Mouse (Mus musculus) heart, embryonic 12.5 days (tissue): ENCODE results near the gene Slco2a1. TPM values are rescaled to one million over a fixed set of nuclear protein-coding genes. Genes with fewer than 3 reads are reported as not detected.
"Not testable (repeated sequence)": the region's sequence is repeated elsewhere in the genome, so short reads cannot be mapped to it uniquely, and the experiment has no call there.

Source experiments
- ATAC-seq: fragments of 200-750 bp; cut with Nextera tagmentation; 2 replicates; pipeline ENCODE4 v1.8.0; 2017; ENCODE audit warnings: moderate TSS enrichment, moderate library complexity; ENCODE audit not compliant: insufficient number of reproducible peaks, low FRiP score
- H3K27ac ChIP-seq: fragments of 300-500 bp; sonication (generic); 2 replicates; pipeline ENCODE4 v1.5.1; 2016; ENCODE audit warnings: mild to moderate bottlenecking, moderate library complexity; ENCODE audit not compliant: poor library complexity, severe bottlenecking
- H3K27me3 ChIP-seq: fragments of 300-500 bp; sonication (generic); replicated peaks from 2 replicates; pipeline ENCODE4 v1.6.1; 2016; ENCODE audit warnings: mild to moderate bottlenecking, moderate library complexity
- H3K36me3 ChIP-seq: fragments of 300-500 bp; sonication (generic); 2 replicates; pipeline ENCODE4 v1.6.1; 2016; ENCODE audit warnings: mild to moderate bottlenecking, moderate library complexity
- H3K4me1 ChIP-seq: fragments of 300-500 bp; sonication (generic); replicated peaks from 2 replicates; pipeline ENCODE4 v1.6.1; 2016; ENCODE audit warnings: mild to moderate bottlenecking
- H3K4me2 ChIP-seq: fragments of 300-500 bp; sonication (generic); 2 replicates; pipeline ENCODE4 v1.6.1; 2016; ENCODE audit warnings: mild to moderate bottlenecking, moderate library complexity
- H3K4me3 ChIP-seq: fragments of 300-500 bp; sonication (generic); 2 replicates; pipeline ENCODE4 v1.5.1; 2016; ENCODE audit warnings: mild to moderate bottlenecking
- H3K9ac ChIP-seq: fragments of 300-500 bp; sonication (generic); 2 replicates; pipeline ENCODE4 v1.6.1; 2016; ENCODE audit warnings: mild to moderate bottlenecking, moderate library complexity
- H3K9me3 ChIP-seq: fragments of 300-500 bp; sonication (generic); replicated peaks from 2 replicates; pipeline ENCODE4 v1.6.1; 2016; ENCODE audit warnings: mild to moderate bottlenecking, moderate library complexity
- WGBS: fragments of 180-500 bp; shearing (Covaris S2); methylation state at CpG from one replicate; pipeline ENCODE4 v1.1.7; 2016; 5-methylcytosine and 5-hydroxymethylcytosine counted together
- polyA plus RNA-seq: library from polyadenylated mRNA; unstranded; fragments of >200 nt; fragmentation: Nextera tagmentation; extraction: Ambion mirVana; gene quantifications from 2 replicates; pipeline ENCODE4 v1.2.1, GENCODE M21; 2016

The Slco2a1 gene
- polyA plus RNA-seq, 1 experiment from 2014 or later, result 9.0 TPM

GRCm38 (mm10) chr9:103083405-103083804, 94.9 kb downstream of the Slco2a1 start:
- no peak for ATAC-seq
- Histone ChIP-seq H3K4me1 (no peaks in the 10 kb centered on the region), H3K4me3 (no peak overlapping the region), H3K4me2 (no peak overlapping the region), H3K27me3 (peaks cover 18% of the 10 kb centered on the region; the same call in 1 of the 2 replicates), H3K9ac (no peak overlapping the region), H3K9me3 (no peaks in the 10 kb centered on the region), H3K36me3 (no peaks in the 10 kb centered on the region), H3K27ac (no peak overlapping the region)
- 66% methylated on average over 3 of the region's 3 CpGs for WGBS

GRCm38 (mm10) chr9:103086736-103087135, 98.2 kb downstream of the Slco2a1 start:
- H3K4me2 ChIP-seq, result no peak overlapping the region
- H3K9ac ChIP-seq, result no peak overlapping the region
- H3K36me3 ChIP-seq, result no peaks in the 10 kb centered on the region
- peaks cover 18% of the 10 kb centered on the region; the same call in 1 of the 2 replicates for H3K27me3 ChIP-seq
- H3K9me3 ChIP-seq, result no peaks in the 10 kb centered on the region
- no peaks in the 10 kb centered on the region for H3K4me1 ChIP-seq
- no peak for ATAC-seq
- no peak overlapping the region for H3K4me3 ChIP-seq
- no peak overlapping the region for H3K27ac ChIP-seq
- 88% methylated on average over 6 of the region's 6 CpGs for WGBS

DNA sequence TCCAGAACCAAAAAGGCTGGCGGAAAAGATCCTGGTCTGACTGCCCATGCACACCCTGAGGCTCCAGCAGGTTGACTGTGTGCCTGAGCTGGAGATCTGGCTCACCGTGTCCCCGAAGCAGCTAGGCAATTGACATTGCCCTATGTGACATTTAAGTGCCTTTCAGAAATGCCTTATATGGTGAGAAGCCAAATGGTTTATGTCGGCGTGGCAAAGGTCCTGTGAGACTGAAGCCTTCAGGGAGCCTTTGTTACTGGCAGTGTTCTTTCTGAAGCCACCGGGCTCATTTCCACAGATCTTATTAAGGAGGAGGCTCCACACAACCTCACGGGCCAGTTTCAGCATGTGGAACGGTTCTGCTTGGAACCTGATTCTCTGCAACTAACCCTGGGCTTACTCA, 98.8 kb downstream of the Slco2a1 start:
- Histone ChIP-seq H3K36me3 (no peaks in the 10 kb centered on the region), H3K4me3 (no peak overlapping the region), H3K9ac (no peak overlapping the region), H3K27me3 (peaks cover 18% of the 10 kb centered on the region; the same call in 1 of the 2 replicates), H3K9me3 (no peaks in the 10 kb centered on the region), H3K4me2 (no peak overlapping the region), H3K4me1 (no peaks in the 10 kb centered on the region), H3K27ac (no peak overlapping the region)
- 51% methylated on average over 8 of the region's 8 CpGs for WGBS
- no peak for ATAC-seq

DNA sequence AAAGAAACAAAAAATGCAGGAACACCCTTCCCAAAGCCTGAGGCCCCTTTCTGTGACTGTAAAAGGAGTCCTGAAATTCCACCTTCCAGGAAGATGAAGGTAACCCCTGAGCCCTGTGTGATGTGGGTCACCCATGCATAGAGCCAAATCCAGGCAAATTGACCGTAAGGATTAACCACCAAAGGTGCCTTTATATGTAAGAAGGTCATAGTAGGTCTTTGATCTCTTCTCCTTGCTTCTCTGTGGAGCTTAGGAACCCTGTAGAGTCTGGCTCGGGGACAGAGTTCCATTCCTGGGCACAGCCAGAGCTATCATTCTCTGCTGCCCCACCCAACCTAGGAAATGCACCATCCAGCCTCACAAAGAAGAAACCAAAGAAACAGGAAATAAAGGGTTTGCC, 100.1 kb downstream of the Slco2a1 start:
- H3K27me3 ChIP-seq, result peaks cover 18% of the 10 kb centered on the region; the same call in 1 of the 2 replicates
- no peaks in the 10 kb centered on the region for H3K36me3 ChIP-seq
- ATAC-seq, result no peak
- no peak overlapping the region for H3K4me3 ChIP-seq
- H3K27ac ChIP-seq, result no peak overlapping the region
- no peaks in the 10 kb centered on the region; the same call in 1 of the 2 replicates for H3K4me1 ChIP-seq
- H3K4me2 ChIP-seq, result no peak overlapping the region
- WGBS, result 77% methylated on average over 2 of the region's 2 CpGs
- no peak overlapping the region for H3K9ac ChIP-seq
- H3K9me3 ChIP-seq, result no peaks in the 10 kb centered on the region

- peak; percentile 44; the same call in 1 of the 2 replicates for ATAC-seq
- WGBS, result 74% methylated on average over 9 of the region's 9 CpGs
- Histone ChIP-seq H3K4me1 (no peaks in the 10 kb centered on the region; the same call in 1 of the 2 replicates), H3K9ac (no peak overlapping the region), H3K27me3 (peaks cover 11% of the 10 kb centered on the region; the same call in 1 of the 2 replicates), H3K4me2 (no peak overlapping the region), H3K27ac (no peak overlapping the region), H3K9me3 (no peaks in the 10 kb centered on the region), H3K36me3 (no peaks in the 10 kb centered on the region), H3K4me3 (no peak overlapping the region)
Observed at GRCm38 (mm10) chr9:103090116-103090875, 101.8 kb downstream of the Slco2a1 start.

DNA sequence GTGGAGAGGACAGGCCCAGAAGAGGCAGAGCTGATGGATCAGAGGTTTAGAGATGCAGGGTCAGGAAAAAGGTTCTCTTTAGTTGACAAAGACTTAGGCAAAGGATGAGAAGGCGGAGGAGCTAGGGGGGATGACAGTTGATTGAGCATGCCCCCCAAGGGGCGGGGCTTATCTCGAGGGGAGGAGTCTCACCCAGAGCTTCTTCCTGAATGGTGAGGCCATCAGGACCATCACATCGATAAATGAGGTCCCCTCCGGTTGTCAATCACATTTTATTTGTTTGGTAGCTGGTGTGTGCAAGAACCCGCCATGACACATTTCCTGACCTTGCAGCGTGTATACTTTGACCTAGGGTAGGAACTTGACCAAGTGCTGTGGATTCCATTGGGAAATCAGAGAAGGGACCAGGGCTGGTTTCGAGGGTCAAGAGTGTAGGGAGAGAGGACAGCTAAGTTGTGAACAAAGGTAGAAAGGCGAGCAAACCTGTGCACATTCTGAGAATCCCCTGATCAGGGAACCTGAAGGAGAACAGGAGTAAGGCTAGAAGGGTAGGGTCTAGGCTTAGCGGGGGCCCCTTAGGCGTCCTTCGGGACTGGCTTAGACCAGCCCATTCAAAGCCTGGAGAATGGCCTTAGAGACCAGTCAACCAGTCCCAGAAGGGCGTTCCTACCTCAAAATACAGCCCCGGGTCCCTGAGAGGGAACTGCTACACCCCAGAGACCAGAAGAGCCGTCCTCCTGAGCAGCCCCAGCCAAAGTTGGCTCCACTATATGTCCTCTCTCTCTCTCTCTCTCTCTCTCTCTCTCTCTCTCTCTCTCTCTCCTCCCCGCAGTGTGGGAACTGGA, 102.7 kb downstream of the Slco2a1 start:
- no peaks in the 10 kb centered on the region for H3K36me3 ChIP-seq
- H3K9me3 ChIP-seq, result no peaks in the 10 kb centered on the region
- H3K4me3 ChIP-seq, result no peak overlapping the region
- 78% methylated on average over 16 of the region's 16 CpGs for WGBS
- no peak overlapping the region for H3K9ac ChIP-seq
- H3K27ac ChIP-seq, result no peak overlapping the region
- no peak overlapping the region for H3K4me2 ChIP-seq
- ATAC-seq, result no peak
- no peaks in the 10 kb centered on the region; the same call in 1 of the 2 replicates for H3K4me1 ChIP-seq
- peaks cover 1% of the 10 kb centered on the region; the same call in 1 of the 2 replicates for H3K27me3 ChIP-seq

DNA sequence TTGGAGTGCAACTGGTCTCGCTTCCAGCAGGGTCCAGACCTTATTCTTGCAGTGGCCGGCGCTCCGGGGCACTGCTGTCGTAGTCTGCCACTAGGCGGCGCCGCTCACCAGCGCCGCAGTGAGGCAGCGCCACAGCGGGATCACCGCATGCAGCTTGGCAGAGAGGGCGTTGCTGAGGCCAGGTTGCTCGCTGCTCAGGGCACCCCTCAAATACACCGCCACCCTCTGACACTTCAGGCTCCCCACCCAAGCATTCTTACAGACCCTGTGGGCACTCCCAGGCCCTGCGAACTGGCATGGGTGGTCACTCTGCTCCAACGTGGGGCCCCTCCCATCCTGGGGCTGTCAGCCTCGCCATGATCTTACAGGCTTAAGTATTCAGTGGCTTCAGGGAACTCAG, 103.7 kb downstream of the Slco2a1 start:
- H3K4me1 ChIP-seq, result no peaks in the 10 kb centered on the region; the same call in 1 of the 2 replicates
- peak overlapping the region; percentile 91 for H3K4me2 ChIP-seq
- peak; percentile 84 for ATAC-seq
- no peaks in the 10 kb centered on the region for H3K9me3 ChIP-seq
- H3K27me3 ChIP-seq, result no peaks in the 10 kb centered on the region
- under 1% methylated on average over 19 of the region's 19 CpGs for WGBS
- H3K36me3 ChIP-seq, result no peaks in the 10 kb centered on the region
- peak overlapping the region; percentile 51 for H3K4me3 ChIP-seq
- H3K27ac ChIP-seq, result no peak overlapping the region
- H3K9ac ChIP-seq, result peak overlapping the region; percentile 45

- Histone ChIP-seq H3K9ac (no peak overlapping the region), H3K9me3 (0 out of 2 replicates have a peak, but pooled peaks cover under 1% of the 10 kb centered on the region), H3K27ac (no peak overlapping the region), H3K27me3 (no peaks in the 10 kb centered on the region), H3K4me3 (no peak overlapping the region), H3K4me2 (no peak overlapping the region), H3K36me3 (no peaks in the 10 kb centered on the region), H3K4me1 (no peaks in the 10 kb centered on the region; the same call in 1 of the 2 replicates)
- ATAC-seq, result no peak
- WGBS, result 80% methylated on average over 3 of the region's 3 CpGs
Observed at GRCm38 (mm10) chr9:103093681-103094080, 105.2 kb downstream of the Slco2a1 start.

GRCm38 (mm10) chr9:103108341-103108798, 119.9 kb downstream of the Slco2a1 start:
- peak; percentile 39; the same call in 1 of the 2 replicates for ATAC-seq
- peak overlapping the region; percentile 55 for H3K4me3 ChIP-seq

GRCm38 (mm10) chr9:103108943-103109670, 120.6 kb downstream of the Slco2a1 start:
- no peak overlapping the region; the same call in 1 of the 2 replicates for H3K27ac ChIP-seq
- peaks cover 43% of the 10 kb centered on the region for H3K27me3 ChIP-seq
- H3K9ac ChIP-seq, result peak overlapping the region; percentile 65; the same call in 1 of the 2 replicates
- peak overlapping the region; percentile 70 for H3K4me2 ChIP-seq
- ATAC-seq, result no peak
- H3K9me3 ChIP-seq, result no peaks in the 10 kb centered on the region
- WGBS, result 33% methylated on average over 18 of the region's 18 CpGs
- no peaks in the 10 kb centered on the region for H3K36me3 ChIP-seq
- peak overlapping the region; percentile 55 for H3K4me3 ChIP-seq
- H3K4me1 ChIP-seq, result peaks cover 26% of the 10 kb centered on the region

More at GRCm38 (mm10) chr9:103108341-103108798, 119.9 kb downstream of the Slco2a1 start:
- not testable (repeated sequence) for H3K9ac ChIP-seq, H3K27ac ChIP-seq, H3K9me3 ChIP-seq, H3K36me3 ChIP-seq
- Histone ChIP-seq H3K27me3 (peaks cover 36% of the 10 kb centered on the region), H3K4me1 (peaks cover 26% of the 10 kb centered on the region), H3K4me2 (peak overlapping the region; percentile 58)
- 19% methylated on average over 8 of the region's 14 CpGs for WGBS
